Mouse (Mus musculus): ENCODE measurements around the gene Heatr5a. TPM values are rescaled to one million over a fixed set of nuclear protein-coding genes. Genes with fewer than 3 reads are reported as not detected.

Gene Heatr5a
- 16.1 and 17.9 TPM in 2 replicates for polyA plus RNA-seq (2014; fragmentation: Nextera tagmentation; extraction: Ambion mirVana)

DNA sequence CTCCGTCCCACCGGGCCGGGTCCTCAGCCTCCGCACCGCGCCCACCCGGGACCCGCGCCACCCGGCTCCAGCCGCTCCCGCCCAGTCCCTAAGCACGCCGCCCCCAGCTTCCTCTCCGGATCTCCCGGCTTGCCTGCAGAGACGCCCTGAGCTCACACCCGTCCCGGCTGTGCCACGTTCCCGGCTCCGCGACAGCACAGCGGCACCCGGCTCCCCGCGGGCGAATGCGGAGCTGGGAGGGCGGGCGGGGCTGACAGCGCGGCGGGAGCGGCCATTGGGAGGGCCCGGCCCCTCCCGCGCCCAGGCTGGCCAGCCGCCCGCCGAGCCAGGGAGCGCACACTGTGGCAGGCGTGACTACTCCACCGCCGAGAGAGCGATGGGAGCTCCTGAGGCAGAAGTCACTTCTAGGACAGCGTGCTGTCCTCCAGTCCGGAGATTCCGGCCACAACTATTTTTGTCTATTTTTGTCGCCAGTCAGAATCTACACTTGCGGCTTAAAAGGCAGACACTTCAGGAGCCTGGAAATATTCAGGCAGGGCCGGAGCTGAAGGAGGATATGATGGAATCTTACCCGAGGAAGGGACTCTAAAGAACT, at the start of gene Heatr5a:
Heatr5a (minus strand) TSS at position 252 of the 595 bp plus-strand sequence.
- Histone ChIP-seq H3K4me1 (ENCODE audit: control insufficient read depth, insufficient read depth, low read length) (peaks cover 7% of the 10 kb centered on the region; the same call in 1 of the 2 replicates), H3K4me2 (replicated peaks; ENCODE audit: low read depth, low read length) (peak within 1 kb of the TSS; percentile 64), H3K9me3 (ENCODE audit: control insufficient read depth, low read depth, low read length) (no peaks in the 10 kb centered on the region), H3K27ac (ENCODE audit: low read length) (peak within 1 kb of the TSS; percentile 92), H3K36me3 (ENCODE audit: control insufficient read depth, insufficient read depth, low read length) (no peaks in the 10 kb centered on the region), H3K4me3 (ENCODE audit: low read depth, low read length) (peak within 1 kb of the TSS; percentile 91), H3K9ac (replicated peaks; ENCODE audit: low read depth, low read length) (peak within 1 kb of the TSS; percentile 81), H3K27me3 (ENCODE audit: control insufficient read depth, insufficient read depth, low read length) (no peaks in the 10 kb centered on the region)
- ATAC-seq (ENCODE audit: insufficient number of reproducible peaks, insufficient read depth, low FRiP score, low read depth), result peak; percentile 97
- WGBS, result under 1% methylated on average over 46 of the region's 53 CpGs

GRCm38 (mm10) chr12:52014494-52015029, 43.4 kb upstream of the Heatr5a start:
- no peaks in the 10 kb centered on the region for H3K27me3 ChIP-seq (ENCODE audit: control insufficient read depth, insufficient read depth, low read length)
- H3K4me2 ChIP-seq (replicated peaks; ENCODE audit: low read depth, low read length), result no peak overlapping the region
- no peaks in the 10 kb centered on the region for H3K36me3 ChIP-seq (ENCODE audit: control insufficient read depth, insufficient read depth, low read length)
- H3K4me3 ChIP-seq (ENCODE audit: low read depth, low read length), result no peak overlapping the region
- H3K27ac ChIP-seq (ENCODE audit: low read length), result no peak overlapping the region
- H3K9me3 ChIP-seq (ENCODE audit: control insufficient read depth, low read depth, low read length), result no peaks in the 10 kb centered on the region
- H3K9ac ChIP-seq (replicated peaks; ENCODE audit: low read depth, low read length), result no peak overlapping the region
- ATAC-seq (ENCODE audit: insufficient number of reproducible peaks, insufficient read depth, low FRiP score, low read depth), result no peak
- WGBS, result 59% methylated on average over 7 of the region's 7 CpGs
- 0 out of 2 replicates have a peak, but pooled peaks cover 8% of the 10 kb centered on the region for H3K4me1 ChIP-seq (ENCODE audit: control insufficient read depth, insufficient read depth, low read length)

GRCm38 (mm10) chr12:52014044-52014443, 42.9 kb upstream of the Heatr5a start:
- Histone ChIP-seq H3K36me3 (ENCODE audit: control insufficient read depth, insufficient read depth, low read length) (no peaks in the 10 kb centered on the region), H3K4me1 (ENCODE audit: control insufficient read depth, insufficient read depth, low read length) (0 out of 2 replicates have a peak, but pooled peaks cover 8% of the 10 kb centered on the region), H3K4me2 (replicated peaks; ENCODE audit: low read depth, low read length) (no peak overlapping the region), H3K9ac (replicated peaks; ENCODE audit: low read depth, low read length) (no peak overlapping the region), H3K27ac (ENCODE audit: low read length) (no peak overlapping the region), H3K4me3 (ENCODE audit: low read depth, low read length) (no peak overlapping the region), H3K9me3 (ENCODE audit: control insufficient read depth, low read depth, low read length) (no peaks in the 10 kb centered on the region), H3K27me3 (ENCODE audit: control insufficient read depth, insufficient read depth, low read length) (no peaks in the 10 kb centered on the region)
- no peak for ATAC-seq (ENCODE audit: insufficient number of reproducible peaks, insufficient read depth, low FRiP score, low read depth)
- 79% methylated on average over 11 of the region's 11 CpGs for whole genome bisulfite sequencing

DNA sequence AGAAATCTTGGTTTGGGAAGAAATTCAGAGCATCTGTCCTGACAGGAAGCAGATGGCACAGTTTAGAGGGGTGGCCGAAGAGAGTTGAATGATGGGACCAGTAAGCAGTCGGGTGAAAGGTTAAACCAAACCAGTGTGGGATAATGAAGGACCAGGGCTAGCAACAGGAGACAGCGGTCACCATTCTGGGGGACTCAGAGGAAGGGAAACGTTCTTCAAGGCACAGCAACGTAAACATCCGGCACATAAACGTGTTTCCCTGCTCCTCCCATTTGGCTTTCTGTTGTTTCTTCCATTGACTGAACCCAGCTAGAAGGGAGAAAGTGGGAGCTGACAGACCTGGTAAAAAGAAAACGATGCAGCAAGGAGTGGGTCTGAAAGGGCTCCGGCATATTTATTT, 42.2 kb upstream of the Heatr5a start:
- no peak for ATAC-seq (ENCODE audit: insufficient number of reproducible peaks, insufficient read depth, low FRiP score, low read depth)
- 14% methylated on average over 9 of the region's 9 CpGs for WGBS
- Histone ChIP-seq H3K9me3 (ENCODE audit: control insufficient read depth, low read depth, low read length) (no peaks in the 10 kb centered on the region), H3K4me2 (replicated peaks; ENCODE audit: low read depth, low read length) (peak overlapping the region; percentile 21; the same call in 1 of the 2 replicates), H3K4me1 (ENCODE audit: control insufficient read depth, insufficient read depth, low read length) (0 out of 2 replicates have a peak, but pooled peaks cover 8% of the 10 kb centered on the region), H3K27ac (ENCODE audit: low read length) (no peak overlapping the region), H3K9ac (replicated peaks; ENCODE audit: low read depth, low read length) (no peak overlapping the region), H3K27me3 (ENCODE audit: control insufficient read depth, insufficient read depth, low read length) (no peaks in the 10 kb centered on the region), H3K4me3 (ENCODE audit: low read depth, low read length) (no peak overlapping the region), H3K36me3 (ENCODE audit: control insufficient read depth, insufficient read depth, low read length) (no peaks in the 10 kb centered on the region)

DNA sequence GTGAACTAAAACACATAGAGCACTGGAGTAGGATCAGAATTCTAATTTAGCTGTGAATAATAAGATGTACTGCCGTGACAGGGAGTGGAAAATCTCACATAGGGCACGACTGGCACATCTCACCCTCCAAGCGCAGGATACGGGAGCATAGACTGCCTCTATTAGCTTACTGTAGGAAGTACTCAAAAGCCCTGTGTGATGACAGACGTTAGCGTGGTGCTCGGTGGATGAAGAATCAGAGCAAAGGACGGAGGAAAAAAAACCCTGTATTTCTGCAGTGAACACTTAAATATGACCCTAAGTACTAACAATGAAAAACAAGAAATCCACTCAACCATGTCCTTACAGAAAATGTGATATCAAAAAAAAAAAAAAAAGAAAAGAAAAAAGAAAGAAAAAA, 41.0 kb upstream of the Heatr5a start:
- no peaks in the 10 kb centered on the region for H3K9me3 ChIP-seq (ENCODE audit: control insufficient read depth, low read depth, low read length)
- H3K9ac ChIP-seq (replicated peaks; ENCODE audit: low read depth, low read length), result no peak overlapping the region
- 54% methylated on average over 8 of the region's 8 CpGs for WGBS

DNA sequence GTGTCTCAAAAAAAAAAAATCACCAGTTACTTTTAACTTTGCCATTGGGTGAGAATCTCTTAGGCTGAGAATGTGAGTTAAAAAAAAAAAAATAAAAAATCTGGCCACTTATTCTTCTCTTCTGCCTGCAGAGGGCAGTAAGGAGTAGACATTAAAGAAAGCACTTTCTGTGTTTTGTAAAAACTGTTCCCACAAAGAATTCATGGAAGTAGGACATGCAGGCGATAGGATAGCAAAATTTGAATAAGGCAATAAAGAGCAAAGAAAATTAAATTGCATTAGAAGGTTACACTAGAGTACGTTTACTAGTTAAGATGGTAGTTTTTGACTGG, 39.5 kb upstream of the Heatr5a start:
- H3K27me3 ChIP-seq (ENCODE audit: control insufficient read depth, insufficient read depth, low read length), result no peaks in the 10 kb centered on the region
- H3K9me3 ChIP-seq (ENCODE audit: control insufficient read depth, low read depth, low read length), result no peaks in the 10 kb centered on the region
- H3K4me3 ChIP-seq (ENCODE audit: low read depth, low read length), result no peak overlapping the region
- H3K9ac ChIP-seq (replicated peaks; ENCODE audit: low read depth, low read length), result no peak overlapping the region
- no peak for ATAC-seq (ENCODE audit: insufficient number of reproducible peaks, insufficient read depth, low FRiP score, low read depth)
- 65% methylated on average over 2 of the region's 2 CpGs for WGBS
- H3K4me1 ChIP-seq (ENCODE audit: control insufficient read depth, insufficient read depth, low read length), result 0 out of 2 replicates have a peak, but pooled peaks cover 8% of the 10 kb centered on the region
- H3K36me3 ChIP-seq (ENCODE audit: control insufficient read depth, insufficient read depth, low read length), result no peaks in the 10 kb centered on the region
- no peak overlapping the region for H3K27ac ChIP-seq (ENCODE audit: low read length)
- no peak overlapping the region for H3K4me2 ChIP-seq (replicated peaks; ENCODE audit: low read depth, low read length)

More for the DNA sequence above, 41.0 kb upstream of the Heatr5a start:
- Histone ChIP-seq H3K4me2 (replicated peaks; ENCODE audit: low read depth, low read length) (no peak overlapping the region), H3K27me3 (ENCODE audit: control insufficient read depth, insufficient read depth, low read length) (no peaks in the 10 kb centered on the region), H3K27ac (ENCODE audit: low read length) (no peak overlapping the region), H3K4me3 (ENCODE audit: low read depth, low read length) (no peak overlapping the region), H3K36me3 (ENCODE audit: control insufficient read depth, insufficient read depth, low read length) (no peaks in the 10 kb centered on the region), H3K4me1 (ENCODE audit: control insufficient read depth, insufficient read depth, low read length) (0 out of 2 replicates have a peak, but pooled peaks cover 8% of the 10 kb centered on the region)
- no peak for ATAC-seq (ENCODE audit: insufficient number of reproducible peaks, insufficient read depth, low FRiP score, low read depth)

GRCm38 (mm10) chr12:52009928-52010629, 39.0 kb upstream of the Heatr5a start:
- 71% methylated on average over 15 of the region's 15 CpGs for WGBS
- Histone ChIP-seq H3K36me3 (ENCODE audit: control insufficient read depth, insufficient read depth, low read length) (no peaks in the 10 kb centered on the region), H3K9ac (replicated peaks; ENCODE audit: low read depth, low read length) (no peak overlapping the region), H3K9me3 (ENCODE audit: control insufficient read depth, low read depth, low read length) (no peaks in the 10 kb centered on the region), H3K4me3 (ENCODE audit: low read depth, low read length) (no peak overlapping the region), H3K4me1 (ENCODE audit: control insufficient read depth, insufficient read depth, low read length) (0 out of 2 replicates have a peak, but pooled peaks cover 8% of the 10 kb centered on the region), H3K4me2 (replicated peaks; ENCODE audit: low read depth, low read length) (no peak overlapping the region), H3K27me3 (ENCODE audit: control insufficient read depth, insufficient read depth, low read length) (no peaks in the 10 kb centered on the region), H3K27ac (ENCODE audit: low read length) (no peak overlapping the region)
- ATAC-seq (ENCODE audit: insufficient number of reproducible peaks, insufficient read depth, low FRiP score, low read depth), result no peak

- no peaks in the 10 kb centered on the region for H3K27me3 ChIP-seq (ENCODE audit: control insufficient read depth, insufficient read depth, low read length)
- H3K4me2 ChIP-seq (replicated peaks; ENCODE audit: low read depth, low read length), result peak overlapping the region; percentile 62
- no peak overlapping the region for H3K27ac ChIP-seq (ENCODE audit: low read length)
- peak overlapping the region; percentile 57 for H3K4me3 ChIP-seq (ENCODE audit: low read depth, low read length)
- 51% methylated on average over 5 of the region's 5 CpGs for whole genome bisulfite sequencing
- no peaks in the 10 kb centered on the region for H3K36me3 ChIP-seq (ENCODE audit: control insufficient read depth, insufficient read depth, low read length)
- H3K4me1 ChIP-seq (ENCODE audit: control insufficient read depth, insufficient read depth, low read length), result no peaks in the 10 kb centered on the region
- peak; percentile 72; the same call in 1 of the 2 replicates for ATAC-seq (ENCODE audit: insufficient number of reproducible peaks, insufficient read depth, low FRiP score, low read depth)
- H3K9me3 ChIP-seq (ENCODE audit: control insufficient read depth, low read depth, low read length), result no peaks in the 10 kb centered on the region
- no peak overlapping the region for H3K9ac ChIP-seq (replicated peaks; ENCODE audit: low read depth, low read length)
Measured at GRCm38 (mm10) chr12:52006633-52006994, 35.5 kb upstream of the Heatr5a start.

Measured in stomach, embryonic 14.5 days (tissue).